Mouse (Mus musculus) kidney, adult 11 months (tissue): ENCODE data around the gene Cdh6.

ENCODE experiments used
- DNase-seq: peaks from one replicate; pipeline ENCODE4 v3.0.0; 2022

The Cdh6 gene

GRCm38 (mm10) chr15:13155418-13155817 is 18.1 kb downstream of the Cdh6 start:
- DNase-seq: no peak

DNA sequence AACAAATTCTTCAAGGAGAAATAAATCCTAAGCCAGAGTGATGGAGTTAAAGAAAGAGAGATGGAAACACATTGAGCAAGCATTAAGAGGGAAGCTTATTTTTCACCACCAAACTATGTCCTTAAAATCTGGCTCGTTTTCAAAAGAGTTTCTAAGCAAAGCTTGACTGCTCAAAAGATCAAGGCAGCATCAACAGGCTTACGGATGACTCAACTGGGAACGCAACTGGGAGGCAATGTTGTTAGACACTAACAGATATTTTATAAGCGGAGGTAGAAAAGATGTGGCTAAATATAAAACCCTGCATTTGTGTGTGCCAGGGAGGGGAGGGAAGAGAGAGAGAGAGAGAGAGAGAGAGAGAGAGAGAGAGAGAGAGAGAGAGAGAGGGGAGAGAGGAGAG is 31.5 kb downstream of the Cdh6 start:
- DNase-seq: no peak

DNA sequence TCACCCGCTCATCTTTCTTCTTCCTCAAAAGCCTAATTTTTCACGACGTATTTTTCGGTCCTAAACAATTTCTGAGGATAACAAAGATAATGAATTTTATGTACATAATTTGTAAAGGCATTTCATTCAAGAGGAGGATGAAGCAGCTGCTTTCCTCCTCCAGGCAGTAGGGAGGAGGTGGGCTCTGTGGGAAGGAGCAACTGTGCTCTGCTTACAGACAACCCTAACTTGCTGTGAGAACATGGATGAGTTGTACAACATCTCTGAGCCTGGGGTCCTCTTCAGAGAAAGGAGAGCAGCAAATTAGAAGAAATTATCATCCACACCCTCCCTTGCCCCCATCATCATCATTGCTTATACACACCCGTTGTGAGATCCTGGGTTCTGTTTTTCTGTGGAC is 33.8 kb downstream of the Cdh6 start:
- DNase-seq: no peak

GRCm38 (mm10) chr15:13137166-13137565 is 36.3 kb downstream of the Cdh6 start:
- peak; percentile 19 for DNase-seq

DNA sequence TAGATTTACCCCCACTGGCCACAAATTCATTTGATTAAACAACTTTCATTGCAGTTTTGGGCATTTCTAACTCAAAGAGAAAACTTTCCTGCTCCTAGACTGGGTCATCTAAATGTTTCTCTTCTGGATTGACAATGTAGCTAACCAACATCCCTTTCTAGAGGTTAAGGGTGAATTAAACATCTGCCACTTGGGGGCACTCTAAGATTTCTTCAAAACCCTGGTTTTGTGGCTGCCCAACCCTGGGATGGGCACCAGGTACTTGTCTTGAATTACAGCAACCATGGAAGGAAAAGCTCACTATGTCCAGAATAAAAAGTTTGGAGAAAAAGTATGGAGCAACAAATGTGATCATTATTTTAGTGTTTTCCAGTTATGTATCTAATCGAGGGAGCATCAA is 39.4 kb downstream of the Cdh6 start:
- peak; percentile 11 for DNase-seq

DNA sequence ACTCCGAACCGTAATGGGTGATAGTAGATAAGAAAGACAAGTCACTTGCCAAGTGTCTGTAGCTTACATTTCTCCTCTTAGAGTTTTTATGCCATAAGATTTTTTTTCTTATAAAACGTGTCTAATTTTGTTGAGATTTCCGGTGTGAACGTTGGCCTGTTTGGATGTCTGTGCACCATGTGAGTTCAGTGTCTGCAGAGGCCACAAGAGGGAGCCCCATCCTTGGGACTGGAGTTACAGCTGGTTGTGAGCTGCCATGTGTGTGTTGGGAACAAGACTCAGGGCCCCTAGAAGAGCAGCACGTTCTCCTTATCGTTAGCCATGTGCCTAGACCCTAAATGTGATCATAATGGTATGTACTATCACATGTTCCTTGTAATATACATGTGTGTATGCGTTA is 40.1 kb downstream of the Cdh6 start:
- DNase-seq: no peak

- DNase-seq: no peak
Observed at GRCm38 (mm10) chr15:13132493-13132892, 41.0 kb downstream of the Cdh6 start.

DNA sequence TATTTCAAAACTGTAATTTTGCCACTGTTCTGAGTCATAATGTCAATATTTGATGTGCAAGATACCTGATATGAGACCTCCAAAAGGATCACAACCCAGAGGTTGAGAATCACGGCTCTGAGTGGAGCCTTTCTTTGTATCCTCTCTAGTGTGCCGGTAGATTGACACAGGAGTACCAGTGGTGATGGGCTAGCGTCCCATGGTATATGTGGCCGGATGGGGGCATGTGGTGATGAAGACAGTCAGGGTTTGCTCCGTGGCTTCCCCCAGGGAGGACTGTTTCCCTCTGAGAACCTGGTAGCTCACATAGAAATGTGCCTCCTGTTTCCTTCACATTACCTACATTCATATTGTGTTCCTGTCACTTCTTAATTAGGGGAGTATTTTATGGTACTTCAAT is 43.2 kb downstream of the Cdh6 start:
- no peak for DNase-seq

DNA sequence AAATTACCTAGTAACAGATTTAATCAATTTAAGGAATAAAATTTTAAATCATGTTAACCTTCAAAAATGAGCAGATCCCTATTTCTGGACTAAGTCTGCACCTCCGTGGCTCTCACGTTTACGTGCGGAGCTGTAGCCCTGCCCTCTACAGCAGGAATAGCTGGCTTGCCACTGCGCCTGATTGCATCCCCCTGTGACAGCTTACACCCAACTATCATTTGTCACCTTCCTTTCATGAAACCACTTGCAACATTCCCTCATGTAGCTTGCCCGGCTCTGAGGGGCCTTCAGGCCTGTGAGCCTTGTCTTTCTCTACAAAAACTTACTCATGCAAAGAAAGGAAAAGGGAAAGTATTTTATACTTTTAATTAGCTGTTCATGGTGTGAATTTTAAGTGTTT is 73.1 kb downstream of the Cdh6 start:
- no peak for DNase-seq

GRCm38 (mm10) chr15:13097861-13098260 is 75.6 kb downstream of the Cdh6 start:
- DNase-seq: no peak

GRCm38 (mm10) chr15:13095406-13095805 is 78.1 kb downstream of the Cdh6 start:
- DNase-seq: no peak

GRCm38 (mm10) chr15:13094881-13095256 is 78.6 kb downstream of the Cdh6 start:
- no peak for DNase-seq

GRCm38 (mm10) chr15:13093954-13094880 is 79.3 kb downstream of the Cdh6 start:
- no peak for DNase-seq

DNA sequence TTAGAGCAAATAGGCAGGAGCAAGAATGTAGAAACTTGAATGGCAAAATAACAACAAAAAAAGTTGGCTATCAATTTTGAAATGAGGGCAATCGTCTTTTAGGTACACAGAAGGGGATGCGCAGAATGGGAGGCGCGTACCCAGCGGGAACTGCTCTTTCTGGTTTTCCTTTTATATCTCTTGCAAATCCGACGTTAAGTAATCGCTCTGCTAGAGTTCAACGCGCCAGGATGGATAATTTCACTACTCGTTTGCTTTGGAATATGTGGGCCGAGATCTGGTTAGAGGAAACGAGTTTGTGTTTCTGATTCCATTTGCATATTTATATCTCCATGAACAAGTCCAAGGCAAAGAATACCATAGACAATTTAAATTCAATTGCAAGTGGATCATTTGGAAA is 81.4 kb downstream of the Cdh6 start:
- DNase-seq: no peak

- no peak for DNase-seq
Observed at GRCm38 (mm10) chr15:13088504-13089058, 84.9 kb downstream of the Cdh6 start.

DNA sequence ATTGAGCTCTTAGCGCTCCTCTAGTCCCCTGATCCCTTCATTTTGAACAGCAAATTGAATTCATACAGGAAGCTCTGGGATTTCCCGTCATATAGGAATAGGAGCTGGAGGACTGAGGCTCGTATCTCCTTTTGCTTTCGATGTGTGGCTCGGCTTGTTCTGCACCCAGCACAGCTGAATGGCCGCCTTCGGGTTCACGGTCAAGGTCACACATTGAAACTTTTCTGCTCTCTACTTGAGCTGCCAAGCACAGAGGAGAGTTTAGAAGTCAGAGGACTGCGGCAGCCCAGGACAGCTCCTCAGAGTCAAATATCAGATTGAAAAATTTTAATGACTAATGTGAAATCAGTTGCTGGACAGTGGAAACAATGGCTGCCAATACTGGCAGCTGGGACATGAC is 88.7 kb downstream of the Cdh6 start:
- DNase-seq: no peak

DNA sequence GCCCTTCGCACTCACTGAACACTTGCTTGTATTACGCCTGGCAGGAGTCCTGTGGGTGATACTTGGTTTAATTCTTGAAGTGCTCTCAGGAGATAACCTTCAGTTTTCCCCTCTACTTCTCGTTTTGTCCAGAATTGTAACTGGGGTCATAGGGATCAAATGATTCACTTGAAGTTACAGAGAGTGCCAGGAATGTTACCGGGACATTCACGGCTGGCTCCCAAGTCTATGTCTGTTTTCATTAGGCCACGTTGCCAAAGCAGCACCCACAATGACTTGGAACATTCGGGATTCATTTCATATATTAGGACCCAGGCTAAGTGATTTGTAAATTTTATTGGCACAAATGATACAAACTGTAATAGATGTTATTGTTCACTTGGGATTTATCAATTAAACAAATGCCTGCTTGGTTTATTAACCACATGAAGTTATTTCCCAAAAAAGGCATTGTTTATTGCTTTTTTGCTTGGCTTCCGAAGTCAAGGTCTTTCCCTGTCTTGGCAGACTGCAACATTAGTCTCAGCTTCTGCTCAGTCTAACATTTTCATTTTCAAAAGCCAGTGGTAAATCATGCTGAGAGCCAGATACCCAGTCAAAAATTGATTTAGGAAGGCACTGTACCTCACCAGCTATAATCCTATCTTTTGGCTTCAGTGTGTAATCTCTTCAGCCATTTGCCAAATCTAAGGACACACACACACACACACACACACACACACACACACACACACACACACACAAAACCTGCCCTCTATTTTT is 96.4 kb downstream of the Cdh6 start:
- no peak for DNase-seq

DNA sequence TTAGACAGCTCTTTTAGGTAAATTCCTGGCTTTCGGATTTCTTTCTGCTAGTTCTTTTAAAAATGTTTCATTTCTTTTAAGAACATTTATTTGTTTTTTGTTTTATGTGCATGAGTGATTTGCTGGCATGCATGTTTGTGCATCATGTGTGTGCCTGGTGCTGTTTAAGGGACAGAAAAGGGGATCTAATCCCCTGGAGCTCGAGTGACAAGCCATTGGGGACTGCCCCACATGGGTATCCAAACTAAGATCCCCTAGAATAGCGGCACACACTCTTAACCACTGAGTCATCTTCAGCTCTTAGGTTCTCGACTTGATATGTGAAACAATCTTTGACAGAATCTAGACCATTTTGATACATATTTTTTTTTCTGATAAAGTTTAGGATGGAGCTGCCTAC is 99.4 kb downstream of the Cdh6 start:
- DNase-seq: no peak

- DNase-seq: no peak
Observed at GRCm38 (mm10) chr15:13068213-13068516, 105.3 kb downstream of the Cdh6 start.

DNA sequence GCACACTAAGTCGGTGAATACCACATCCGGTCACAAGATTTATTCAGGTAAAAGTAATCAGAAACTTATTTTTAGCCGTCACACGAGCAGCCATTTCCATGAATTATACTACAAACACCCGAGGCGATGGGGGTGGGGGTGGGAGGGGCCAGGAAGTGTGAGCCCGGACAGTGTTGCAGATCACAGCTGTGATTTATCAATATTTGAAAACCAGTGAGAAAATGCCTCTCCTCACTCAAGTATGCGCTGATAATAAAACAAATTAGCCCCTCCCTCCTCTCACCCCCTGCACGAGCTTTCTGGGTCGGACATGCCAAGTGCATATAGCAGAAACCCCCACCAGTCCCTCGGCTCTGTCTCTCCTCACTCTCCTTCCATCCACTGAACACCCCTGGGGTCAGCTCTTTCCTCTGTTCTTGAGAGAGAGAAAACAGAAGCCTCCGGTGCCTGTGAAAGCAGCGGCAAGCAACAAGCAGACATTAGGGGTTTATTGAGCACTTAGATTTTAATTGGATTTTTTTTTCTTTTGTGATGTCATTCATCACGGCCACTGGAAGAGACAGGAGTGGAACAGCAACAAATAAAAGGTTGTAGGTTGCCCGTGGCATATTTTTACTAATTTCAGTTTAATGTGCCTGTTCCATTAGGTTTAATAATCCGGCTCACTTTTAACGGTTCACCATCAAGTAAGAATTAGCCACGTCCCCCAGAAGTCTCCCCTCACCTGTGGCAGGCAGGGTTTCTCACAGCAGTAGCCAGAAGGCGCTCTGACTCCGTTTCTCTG is 105.9 kb downstream of the Cdh6 start:
- DNase-seq: no peak

GRCm38 (mm10) chr15:13066765-13067164 is 106.7 kb downstream of the Cdh6 start:
- no peak for DNase-seq

- no peak for DNase-seq
Observed at GRCm38 (mm10) chr15:13063633-13064032, 109.8 kb downstream of the Cdh6 start.

GRCm38 (mm10) chr15:13057728-13058127 is 115.7 kb downstream of the Cdh6 start:
- DNase-seq: no peak
